In genomic region chr16:97017171-97017738, GRCm38 (mm10) we compare ENCODE assay signal across 12 mouse cellular contexts.
DNase-seq lines count a peak whose midpoint lies in the region; ATAC-seq lines count a peak whose summit lies in the region.
"Had no signal": no experiment of that assay in that cellular context is flagged by ENCODE, and none has a peak within 500 bp of the region (broad histone marks: within the 10 kb centered on the region; RNA-seq: fewer than 3 reads in every experiment).

No protein-coding gene starts in this region.

- ATAC-seq in hindbrain, embryonic 14.5 days (ENCODE audit: low FRiP score), result no peak
- no peak for ATAC-seq in hindbrain, embryonic 16.5 days
- ATAC-seq in erythroid progenitor cell, adult 5-6 weeks (replicated peaks; ENCODE audit: low FRiP score, poor library complexity, severe bottlenecking), result peak; percentile 62
- peak; percentile 49; the same call in 1 of the 2 replicates for ATAC-seq in midbrain, embryonic 12.5 days (ENCODE audit: low FRiP score, low read depth)
- ATAC-seq: intestine, embryonic 16.5 days had no signal

- H3K4me2 ChIP-seq in hindbrain, embryonic 14.5 days (replicated peaks), result no peak overlapping the region
- no peak overlapping the region for H3K4me2 ChIP-seq in hindbrain, embryonic 16.5 days (ENCODE audit: low read length)
- H3K4me2 ChIP-seq in midbrain, embryonic 12.5 days (replicated peaks), result no peak overlapping the region
- H3K4me2 ChIP-seq: embryonic facial prominence, embryonic 12.5 days; lung, embryonic 15.5 days had no signal

- H3K36me3 ChIP-seq in hindbrain, embryonic 14.5 days (replicated peaks; ENCODE audit: control insufficient read depth, insufficient read depth), result no peaks in the 10 kb centered on the region
- no peaks in the 10 kb centered on the region for H3K36me3 ChIP-seq in hindbrain, embryonic 16.5 days (ENCODE audit: control insufficient read depth, insufficient read depth, low read length)
- H3K36me3 ChIP-seq in midbrain, embryonic 12.5 days, result no peaks in the 10 kb centered on the region
- H3K36me3 ChIP-seq: embryonic facial prominence, embryonic 12.5 days; lung, embryonic 15.5 days had no signal

- no peak overlapping the region for H3K9ac ChIP-seq in hindbrain, embryonic 14.5 days
- no peak overlapping the region for H3K9ac ChIP-seq in hindbrain, embryonic 16.5 days (ENCODE audit: low read depth, low read length)
- no peak overlapping the region for H3K9ac ChIP-seq in midbrain, embryonic 12.5 days (replicated peaks)
- H3K9ac ChIP-seq: embryonic facial prominence, embryonic 12.5 days; lung, embryonic 15.5 days had no signal

- H3K4me3 ChIP-seq in hindbrain, embryonic 14.5 days (replicated peaks; ENCODE audit: low read length), result no peak overlapping the region
- no peak overlapping the region for H3K4me3 ChIP-seq in hindbrain, embryonic 16.5 days (ENCODE audit: low read length)
- H3K4me3 ChIP-seq in midbrain, embryonic 12.5 days, result no peak overlapping the region
- H3K4me3 ChIP-seq: embryonic facial prominence, embryonic 12.5 days; lung, embryonic 15.5 days had no signal

- no peak overlapping the region for H3K27ac ChIP-seq in hindbrain, embryonic 14.5 days
- H3K27ac ChIP-seq in hindbrain, embryonic 16.5 days (ENCODE audit: low read depth, low read length), result no peak overlapping the region
- peak overlapping the region; percentile 59 for H3K27ac ChIP-seq in midbrain, embryonic 12.5 days (replicated peaks)
- H3K27ac ChIP-seq: embryonic facial prominence, embryonic 12.5 days; lung, embryonic 15.5 days had no signal

- peaks cover 7% of the 10 kb centered on the region for H3K4me1 ChIP-seq in hindbrain, embryonic 14.5 days (replicated peaks; ENCODE audit: control insufficient read depth, insufficient read depth, low read length)
- no peaks in the 10 kb centered on the region; the same call in 1 of the 2 replicates for H3K4me1 ChIP-seq in hindbrain, embryonic 16.5 days (ENCODE audit: control insufficient read depth, insufficient read depth, low read depth, low read length)
- peaks cover 17% of the 10 kb centered on the region for H3K4me1 ChIP-seq in midbrain, embryonic 12.5 days
- H3K4me1 ChIP-seq: embryonic facial prominence, embryonic 12.5 days; lung, embryonic 15.5 days had no signal

- H3K9me3 ChIP-seq in hindbrain, embryonic 14.5 days (ENCODE audit: control insufficient read depth, low read length), result no peaks in the 10 kb centered on the region
- no peaks in the 10 kb centered on the region for H3K9me3 ChIP-seq in hindbrain, embryonic 16.5 days (ENCODE audit: control insufficient read depth, low read length)
- no peaks in the 10 kb centered on the region for H3K9me3 ChIP-seq in midbrain, embryonic 12.5 days
- H3K9me3 ChIP-seq: embryonic facial prominence, embryonic 12.5 days; lung, embryonic 15.5 days had no signal

- 76% methylated on average over 3 of the region's 3 CpGs for WGBS in hindbrain, embryonic 14.5 days
- 85% methylated on average over 3 of the region's 3 CpGs for WGBS in hindbrain, embryonic 16.5 days
- 71% methylated on average over 3 of the region's 3 CpGs for WGBS in midbrain, embryonic 12.5 days

- DNase-seq in hindbrain, embryonic 14.5 days (ENCODE audit: low spot score), result peak; percentile 55
- DNase-seq in MN1 (ENCODE audit: low spot score), result peak; percentile 56
- DNase-seq in testis, postnatal 10 days (ENCODE audit: low spot score), result no peak
- no peak for DNase-seq in adrenal gland, postnatal 4 days (ENCODE audit: low spot score in 2 of 2)
- no peak for DNase-seq in spleen, adult 18-20 months
- DNase-seq: gastrocnemius, postnatal 14 days had no signal

- no peaks in the 10 kb centered on the region for H3K27me3 ChIP-seq in hindbrain, embryonic 14.5 days (ENCODE audit: control insufficient read depth, insufficient read depth, low read length)
- H3K27me3 ChIP-seq in hindbrain, embryonic 16.5 days (replicated peaks; ENCODE audit: control insufficient read depth, insufficient read depth, low read length), result no peaks in the 10 kb centered on the region
- H3K27me3 ChIP-seq in midbrain, embryonic 12.5 days, result no peaks in the 10 kb centered on the region
- H3K27me3 ChIP-seq: embryonic facial prominence, embryonic 12.5 days; lung, embryonic 15.5 days had no signal

Comparison
In these comparisons a context has a peak if more than half of its experiments do, and no peak if none do; other contexts are left out.
1. ATAC-seq: peak in erythroid progenitor cell, adult 5-6 weeks (single experiment) and midbrain, embryonic 12.5 days (single experiment); none in hindbrain, embryonic 14.5 days (single experiment) and hindbrain, embryonic 16.5 days (single experiment).
2. DNase-seq: peak in hindbrain, embryonic 14.5 days (single experiment) and MN1 (single experiment); none in testis, postnatal 10 days (single experiment), adrenal gland, postnatal 4 days (0 of 2) and spleen, adult 18-20 months (0 of 2).